Mouse (Mus musculus): ENCODE results near the gene Aoc1.

GRCm38 (mm10) chr6:48894938-48895818 lies 22.5 kb downstream of the Aoc1 start:
- TF ChIP-seq CTCF (IDR thresholded peaks at IDR 0.05; ENCODE audit: borderline replicate concordance, control insufficient read depth, extremely low read depth, insufficient read depth, low read length, poor library complexity): no peak
- no peak for TF ChIP-seq POLR2A (IDR thresholded peaks at IDR 0.05; ENCODE audit: control insufficient read depth, extremely low read depth, insufficient read depth, low read length, poor library complexity)
